Mouse (Mus musculus) E14TG2a.4 (cell line): ENCODE measurements at regions not wholly inside any gene's neighbourhood (a gene's known extent, or its start where the extent isn't known, plus 50 kb on each side); places are given as distances from the start of the nearest gene placed in this dataset.

Experiments used
- CTCF ChIP-seq: conservative IDR thresholded peaks from 2 replicates; pipeline ENCODE4 v1.5.1; 2014; ENCODE audit warnings: low read length
- POU5F1 ChIP-seq: IDR thresholded peaks from 2 replicates; pipeline ENCODE4 v1.6.1; 2014; ENCODE audit warnings: low read length, borderline replicate concordance

GRCm38 (mm10) chr4:124393595-124393994 lies 217.0 kb downstream of the 3100002H09Rik start:
- no peak for TF ChIP-seq CTCF
- TF ChIP-seq POU5F1 = no peak
